Mouse (Mus musculus) olfactory bulb, adult 2 months (tissue): Measurements from ENCODE around the gene Arl6ip5. TPM values are rescaled to one million over a fixed set of nuclear protein-coding genes. Genes with fewer than 3 reads are reported as not detected.

Source experiments
- H3K27ac ChIP-seq: fragments of 200-500 bp; 2 replicates; pipeline ENCODE4 v1.5.1; 2012; ENCODE audit warnings: low read depth, low read length; ENCODE audit not compliant: insufficient read depth
- H3K4me1 ChIP-seq: fragments of 200-500 bp; 2 replicates; pipeline ENCODE4 v1.6.1; 2012; ENCODE audit warnings: low read length; ENCODE audit not compliant: control insufficient read depth, insufficient read depth
- H3K4me3 ChIP-seq: fragments of 200-500 bp; 2 replicates; pipeline ENCODE4 v1.5.1; 2012; ENCODE audit warnings: mild to moderate bottlenecking, low read depth, low read length, moderate library complexity; ENCODE audit not compliant: insufficient read depth
- CTCF ChIP-seq: fragments of 200-500 bp; IDR thresholded peaks from 2 replicates; pipeline ENCODE4 v1.5.1; 2012; ENCODE audit warnings: low read depth, mild to moderate bottlenecking, low read length, moderate library complexity; ENCODE audit not compliant: insufficient read depth
- POLR2A ChIP-seq: fragments of 200-500 bp; IDR thresholded peaks from 2 replicates; pipeline ENCODE4 v1.6.1; 2012; ENCODE audit warnings: mild to moderate bottlenecking, low read depth, low read length, moderate library complexity; ENCODE audit not compliant: insufficient read depth
- WGBS: fragments of 180-500 bp; shearing (Covaris S2); methylation state at CpG from one replicate; pipeline ENCODE4 v1.1.7; 2018; 5-methylcytosine and 5-hydroxymethylcytosine counted together
- polyA plus RNA-seq: library from polyadenylated mRNA; stranded (reverse); fragments of >200 nt; gene quantifications from 2 replicates; pipeline ENCODE4 v1.2.4, GENCODE M21; 2012; ENCODE audit warnings: low replicate concordance; ENCODE audit not compliant: missing spikeins, insufficient read depth, insufficient read length

The Arl6ip5 gene
- polyA plus RNA-seq: not detected in 2 replicates

DNA sequence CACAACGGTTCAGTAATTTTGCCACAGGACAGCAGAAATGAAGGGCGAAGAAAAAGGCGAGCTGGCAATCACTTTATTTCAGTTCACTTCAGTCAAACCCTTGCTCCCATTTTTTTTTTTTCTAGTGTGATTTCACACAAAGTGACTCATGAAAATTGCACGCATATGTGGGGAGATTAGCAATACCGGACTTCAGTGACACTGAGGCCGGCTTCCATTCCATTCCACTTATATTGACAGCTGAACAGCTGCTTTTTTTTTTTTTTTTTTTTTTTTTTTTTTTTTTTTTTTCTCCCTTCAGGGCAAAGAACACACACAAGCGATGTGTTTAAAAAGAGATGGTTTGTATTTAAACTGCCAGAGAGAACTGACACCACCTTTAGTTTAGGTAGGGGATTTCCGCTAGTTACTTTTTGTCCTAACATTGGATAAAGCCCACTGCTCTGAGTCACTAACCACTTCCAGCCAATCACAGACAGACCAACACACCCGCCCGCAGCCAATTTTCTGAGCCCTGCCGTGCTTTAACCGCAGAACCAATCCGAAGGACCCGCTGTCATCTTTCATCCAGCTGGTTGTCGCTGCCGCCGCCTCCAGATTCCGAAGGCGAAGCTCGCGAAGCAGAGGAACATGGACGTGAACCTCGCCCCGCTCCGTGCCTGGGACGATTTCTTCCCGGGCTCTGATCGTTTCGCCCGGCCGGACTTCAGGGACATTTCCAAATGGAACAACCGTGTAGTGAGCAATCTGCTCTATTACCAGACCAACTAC lies at the start of gene Arl6ip5:
Arl6ip5 (plus strand) TSS at position 499 of the 771 bp plus-strand sequence.
- TF ChIP-seq CTCF (no peak), POLR2A (peak; percentile 38; the same call in 1 of the 2 replicates)
- WGBS: 8% methylated on average over 32 of the region's 32 CpGs
- Histone ChIP-seq H3K4me3 (peak within 1 kb of the TSS; percentile 68), H3K27ac (peak within 1 kb of the TSS; percentile 17; the same call in 1 of the 2 replicates), H3K4me1 (peaks cover 7% of the 10 kb centered on the region)

DNA sequence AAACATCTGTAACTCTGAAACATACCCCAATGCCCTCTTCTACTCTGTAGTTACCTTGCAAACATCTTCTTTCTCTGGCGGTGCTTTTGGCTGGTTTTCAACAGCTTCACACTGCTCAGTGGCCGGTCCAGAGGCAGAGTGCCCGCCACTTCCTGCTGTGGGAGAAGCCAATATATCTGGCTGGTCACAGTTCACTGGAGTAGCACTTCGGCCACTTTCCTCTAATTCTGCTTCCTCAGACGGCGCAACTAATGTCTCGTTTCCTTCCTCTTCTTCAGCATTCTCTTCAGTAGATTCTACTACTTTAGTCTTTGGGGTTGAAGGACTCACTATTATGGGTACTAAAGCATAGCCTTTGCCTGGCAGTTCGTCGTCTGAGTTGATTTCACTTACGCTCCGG lies 34.8 kb upstream of the Arl6ip5 start:
- Histone ChIP-seq H3K27ac (no peak overlapping the region), H3K4me1 (peaks cover 4% of the 10 kb centered on the region; the same call in 1 of the 2 replicates), H3K4me3 (no peak overlapping the region)
- WGBS: 76% methylated on average over 11 of the region's 11 CpGs
- TF ChIP-seq CTCF: no peak
- no peak for TF ChIP-seq POLR2A

DNA sequence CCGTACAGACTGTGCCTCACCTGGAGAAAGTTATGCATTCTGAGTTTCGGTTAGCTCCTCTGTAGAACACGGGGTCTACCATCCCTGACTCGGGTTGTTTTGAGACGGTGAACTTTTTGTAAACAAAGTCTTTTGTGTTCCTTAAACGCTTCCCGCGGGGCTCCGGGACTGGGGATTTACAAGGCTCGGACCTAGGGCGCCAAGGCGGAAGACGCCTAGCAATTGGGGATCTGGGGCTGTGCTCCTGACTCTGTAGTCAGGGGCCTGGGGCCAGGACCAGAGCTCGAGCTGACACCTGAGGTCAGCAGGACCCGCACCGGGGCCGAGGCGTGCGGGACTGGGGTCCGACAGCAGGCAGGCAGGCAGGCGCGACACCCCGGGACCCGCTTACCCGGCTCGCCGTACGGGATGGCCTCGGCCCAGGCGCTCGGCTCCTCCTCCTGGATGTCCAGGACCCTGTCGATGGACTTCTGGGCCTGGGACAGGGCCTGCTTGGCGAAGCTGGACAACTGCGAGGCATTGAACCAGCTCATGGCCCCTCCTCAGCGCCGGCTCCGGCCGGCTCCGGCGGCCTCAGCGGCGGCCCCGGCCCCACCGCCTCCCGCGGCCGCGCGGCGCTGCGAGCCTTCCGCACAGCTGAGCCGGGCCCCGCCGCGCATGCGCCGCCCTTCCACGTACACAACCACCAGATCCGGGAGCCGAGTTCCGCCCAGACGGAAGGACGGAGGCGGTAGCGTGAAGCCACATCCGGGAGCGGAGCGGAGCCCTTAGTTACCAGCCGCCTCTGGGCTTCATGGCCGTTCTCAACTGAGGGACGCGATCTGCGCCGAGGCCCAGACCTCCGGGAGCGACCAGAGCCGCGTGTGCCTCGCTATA lies 31.8 kb upstream of the Arl6ip5 start, which contains the start of gene Tmf1:
Tmf1 (minus strand) TSS at position 632 of the 876 bp plus-strand sequence.
- WGBS: under 1% methylated on average over 80 of the region's 80 CpGs
- Histone ChIP-seq H3K4me3 (peak within 1 kb of the TSS; percentile 79), H3K4me1 (peaks cover 4% of the 10 kb centered on the region; the same call in 1 of the 2 replicates), H3K27ac (peak within 1 kb of the TSS; percentile 83)
- TF ChIP-seq POLR2A (peak; percentile 88), CTCF (no peak)

DNA sequence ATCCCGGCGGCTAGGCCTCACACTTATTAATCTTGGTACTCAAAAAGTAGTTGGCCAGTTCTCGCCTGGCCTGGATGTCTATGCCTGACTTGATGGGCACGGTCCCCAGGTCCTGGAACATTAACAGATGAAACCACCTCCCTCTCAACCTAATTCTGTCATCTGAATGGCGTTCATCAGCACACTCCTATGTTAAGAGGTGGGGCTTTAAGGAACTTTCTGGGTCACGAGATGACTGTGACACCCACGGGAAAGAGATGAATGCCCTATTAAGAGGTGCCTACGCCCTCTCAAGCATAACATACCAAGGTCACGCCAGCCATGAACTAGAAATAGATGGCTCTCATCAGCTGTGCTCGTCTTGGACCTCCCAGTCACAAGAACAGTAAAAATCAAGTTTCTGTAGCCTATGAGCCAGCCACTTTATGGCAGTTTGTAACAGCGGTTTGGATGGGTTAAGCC lies 31.1 kb upstream of the Arl6ip5 start:
- no peak for TF ChIP-seq POLR2A
- TF ChIP-seq CTCF: no peak
- Histone ChIP-seq H3K4me1 (peaks cover 4% of the 10 kb centered on the region; the same call in 1 of the 2 replicates), H3K27ac (peak overlapping the region; percentile 83), H3K4me3 (peak overlapping the region; percentile 79)
- 4% methylated on average over 11 of the region's 11 CpGs for WGBS

DNA sequence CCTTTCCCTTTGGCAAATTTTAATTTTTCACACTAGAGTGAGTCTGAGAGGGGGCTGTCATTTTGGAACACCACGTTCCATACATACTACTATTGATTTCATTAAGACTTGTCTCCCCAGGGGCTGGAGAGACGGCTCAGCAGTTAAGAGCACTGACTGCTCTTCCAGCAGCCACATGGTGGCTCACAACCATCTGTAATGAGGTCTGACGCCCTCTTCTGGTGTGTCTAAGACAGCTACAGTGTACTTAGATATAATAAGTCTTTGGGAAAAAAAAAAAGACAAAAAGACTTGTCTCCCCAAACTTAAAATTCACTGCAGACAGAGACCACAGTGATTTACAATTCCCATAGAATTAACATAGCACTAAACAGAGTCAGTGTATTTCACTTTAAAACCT lies 10.1 kb upstream of the Arl6ip5 start:
- Histone ChIP-seq H3K4me1 (no peaks in the 10 kb centered on the region), H3K27ac (no peak overlapping the region), H3K4me3 (no peak overlapping the region)
- TF ChIP-seq POLR2A: no peak
- WGBS: 61% methylated on average over 3 of the region's 3 CpGs

DNA sequence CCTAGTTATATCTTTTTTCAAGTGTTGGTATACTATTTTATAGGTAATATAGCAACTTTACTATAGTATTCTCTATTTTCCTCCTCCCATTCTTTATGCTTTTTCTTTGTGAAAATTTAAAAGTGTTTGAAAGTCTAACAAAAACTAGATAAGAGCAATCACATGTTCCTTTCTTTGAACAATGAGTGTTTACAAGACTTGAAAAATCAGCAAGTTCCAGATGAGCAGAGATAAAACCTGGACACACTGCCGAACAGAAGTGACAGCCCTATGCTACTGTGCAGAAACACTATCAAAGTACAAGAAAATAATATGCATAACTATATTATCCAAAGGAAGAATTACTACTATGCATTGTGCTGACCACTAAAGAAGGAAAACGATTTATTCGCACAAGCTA lies 8.0 kb upstream of the Arl6ip5 start:
- 92% methylated on average over 3 of the region's 3 CpGs for WGBS
- H3K27ac ChIP-seq: no peak overlapping the region
- TF ChIP-seq POLR2A (no peak), CTCF (no peak)
- H3K4me1 ChIP-seq: no peaks in the 10 kb centered on the region
- H3K4me3 ChIP-seq: no peak overlapping the region

DNA sequence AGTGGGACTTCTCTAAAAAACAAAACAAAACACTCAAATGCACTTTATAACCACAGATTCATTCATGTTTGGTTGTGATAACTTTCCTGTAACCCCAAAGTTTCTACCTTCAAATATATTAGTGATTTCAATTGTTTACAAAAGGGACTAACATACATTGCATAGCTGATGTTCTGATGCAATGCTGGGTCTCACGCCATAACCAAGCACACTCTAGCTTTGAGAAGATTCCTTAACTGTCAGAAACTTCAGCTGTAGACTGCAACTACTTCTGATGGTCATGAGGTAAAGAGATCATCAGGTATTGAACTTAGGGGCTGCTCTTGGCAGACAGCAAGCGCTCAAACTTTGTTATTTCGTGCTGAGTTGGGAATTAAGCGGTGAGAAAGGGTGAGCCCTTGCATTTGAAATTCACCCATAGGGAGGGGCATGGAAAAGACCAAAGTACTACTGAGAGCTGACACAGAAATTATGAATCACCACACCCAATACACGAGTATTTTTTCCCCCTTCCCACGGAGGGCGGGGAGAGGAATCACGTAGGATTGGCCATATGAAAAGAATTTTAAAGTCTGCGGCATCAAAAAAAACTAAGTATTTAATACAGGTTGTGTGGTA lies 6.1 kb upstream of the Arl6ip5 start:
- Histone ChIP-seq H3K4me1 (no peaks in the 10 kb centered on the region), H3K4me3 (no peak overlapping the region), H3K27ac (no peak overlapping the region)
- WGBS: 13% methylated on average over 9 of the region's 9 CpGs
- TF ChIP-seq CTCF (no peak), POLR2A (no peak)

DNA sequence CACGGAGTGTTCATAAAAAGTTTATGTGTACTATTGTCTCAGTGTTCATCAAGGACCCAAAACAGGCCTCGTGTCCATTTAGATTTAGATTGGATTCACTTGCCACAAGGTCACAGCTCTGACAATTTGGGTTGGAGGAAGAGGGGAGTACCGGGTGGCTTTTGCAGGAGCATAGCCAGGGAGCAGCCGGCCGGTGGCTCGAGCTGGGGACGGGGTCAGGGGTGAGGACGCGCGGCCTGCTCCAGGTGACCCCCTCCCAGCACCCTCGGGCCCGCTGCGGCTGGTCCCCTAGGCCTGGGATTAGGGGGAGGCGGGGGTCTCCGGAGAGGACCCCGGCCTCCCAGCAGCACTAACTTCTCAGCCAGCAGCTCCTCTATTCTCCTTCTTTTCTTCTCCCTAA lies 5.5 kb upstream of the Arl6ip5 start:
- Histone ChIP-seq H3K27ac (no peak overlapping the region), H3K4me3 (peak overlapping the region; percentile 68), H3K4me1 (no peaks in the 10 kb centered on the region)
- under 1% methylated on average over 16 of the region's 16 CpGs for WGBS
- TF ChIP-seq CTCF (no peak), POLR2A (no peak)

DNA sequence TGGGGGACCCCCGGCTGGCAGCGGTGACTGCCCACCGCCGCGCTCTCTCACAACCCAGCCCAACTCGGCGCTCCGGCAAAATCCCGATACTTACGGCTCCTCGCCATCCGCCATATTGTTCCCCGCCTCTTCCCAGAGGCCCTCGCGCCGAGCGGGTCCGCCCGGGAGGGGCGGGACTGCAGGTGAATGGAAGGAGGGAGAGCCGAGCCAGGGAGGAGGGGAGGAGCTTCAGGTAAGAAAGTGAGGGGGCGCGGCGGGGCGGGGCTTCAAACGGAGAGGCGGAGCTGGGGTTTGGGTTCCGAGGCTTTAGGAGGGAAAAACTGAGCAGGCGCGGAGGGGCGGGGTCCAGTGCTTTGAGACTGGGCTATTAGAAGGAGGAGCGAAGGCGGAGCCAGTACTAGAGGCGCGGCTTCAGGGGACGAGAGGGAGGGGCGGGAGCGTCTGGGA lies 5.0 kb upstream of the Arl6ip5 start, which contains the start of gene Uba3:
Uba3 (minus strand) TSS at position 209 of the 447 bp plus-strand sequence.
- no peaks in the 10 kb centered on the region for H3K4me1 ChIP-seq
- WGBS: under 1% methylated on average over 38 of the region's 38 CpGs
- TF ChIP-seq POLR2A (peak; percentile 49), CTCF (no peak)
- peak within 1 kb of the TSS; percentile 68 for H3K4me3 ChIP-seq
- H3K27ac ChIP-seq: no peak within 1 kb of the TSS
